Mouse (Mus musculus): Measurements from ENCODE around the gene Vapa.

Gene Vapa

DNA sequence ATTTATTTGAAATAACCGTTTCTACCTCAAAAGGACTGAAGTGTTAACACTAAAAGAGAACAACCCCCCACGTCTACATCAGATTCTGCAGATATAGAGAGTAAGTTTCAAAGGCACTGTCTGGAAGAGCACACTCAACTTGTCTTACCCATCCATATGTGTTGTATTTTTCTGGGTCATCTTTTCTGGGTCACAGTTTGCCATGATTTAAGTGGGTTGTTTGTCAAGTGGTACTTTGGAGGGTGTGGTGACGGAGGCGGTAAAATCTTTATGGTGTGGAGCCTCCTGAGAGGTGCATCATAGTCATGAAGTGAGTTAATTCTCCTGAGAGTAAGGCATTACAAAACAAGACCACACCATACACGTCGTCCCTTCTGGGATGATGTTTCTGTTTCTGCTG, 12.2 kb upstream of the Vapa start:
- no peak for DNase-seq (ENCODE audit: low spot score in 2 of 2)

DNA sequence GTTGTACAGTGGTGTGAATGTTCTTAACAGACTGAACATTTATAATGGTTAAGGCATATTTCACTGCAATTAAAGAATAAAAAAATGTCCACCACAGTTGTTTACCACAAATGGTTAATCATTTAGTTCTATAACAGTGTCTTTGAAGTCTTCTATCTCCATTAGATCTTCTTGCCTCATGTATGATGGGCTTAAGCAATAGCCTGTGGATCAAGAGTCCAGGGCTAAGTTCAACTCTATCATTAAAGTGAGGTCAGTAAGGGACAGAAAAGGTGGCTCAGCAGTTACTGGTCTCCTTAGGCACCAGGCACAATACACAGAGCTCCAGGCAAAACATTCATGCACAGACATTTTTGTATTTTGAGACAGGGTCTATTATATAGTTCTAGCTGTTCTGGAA, 9.8 kb upstream of the Vapa start:
- DNase-seq (ENCODE audit: low spot score in 2 of 2) = no peak

DNA sequence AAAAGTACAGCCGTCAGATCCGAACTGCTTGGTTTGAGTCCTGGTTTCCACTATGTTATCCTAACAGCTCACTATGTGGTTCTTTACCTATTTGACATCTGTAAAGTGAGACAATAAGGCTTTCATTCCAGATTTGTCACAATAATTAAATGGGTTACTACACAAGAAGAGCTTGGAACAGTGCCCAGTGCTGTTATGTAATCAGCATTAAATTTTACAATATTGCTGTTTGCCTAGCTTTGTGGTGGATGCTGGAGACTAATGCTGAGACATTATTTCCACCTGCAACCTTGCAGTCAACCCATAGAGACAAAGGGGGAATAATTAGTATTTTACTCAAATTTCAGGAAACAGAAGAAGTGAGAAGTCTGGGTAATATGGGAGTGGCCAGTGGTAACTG, 5.1 kb upstream of the Vapa start:
- no peak for DNase-seq (ENCODE audit: low spot score in 2 of 2)

DNA sequence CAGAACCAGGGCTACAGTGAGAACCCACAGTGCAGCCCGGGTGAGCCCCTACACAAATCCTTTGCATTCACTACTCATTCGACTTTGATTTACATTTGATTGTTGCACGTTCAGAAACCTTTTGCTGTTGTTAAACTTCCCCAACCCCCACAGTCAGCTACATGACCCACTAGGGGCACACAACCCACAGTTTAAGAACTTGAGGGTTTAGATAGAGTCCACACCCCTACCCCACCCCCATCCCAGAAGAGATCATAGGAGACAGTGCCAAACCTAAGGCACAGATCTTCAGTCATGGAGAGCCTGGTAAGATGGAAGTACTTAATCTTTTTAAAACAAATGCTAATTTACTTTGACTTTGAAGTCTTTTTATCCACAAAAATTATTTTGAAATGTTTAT, 2.3 kb upstream of the Vapa start:
- no peak for DNase-seq (ENCODE audit: low spot score in 2 of 2)

DNA sequence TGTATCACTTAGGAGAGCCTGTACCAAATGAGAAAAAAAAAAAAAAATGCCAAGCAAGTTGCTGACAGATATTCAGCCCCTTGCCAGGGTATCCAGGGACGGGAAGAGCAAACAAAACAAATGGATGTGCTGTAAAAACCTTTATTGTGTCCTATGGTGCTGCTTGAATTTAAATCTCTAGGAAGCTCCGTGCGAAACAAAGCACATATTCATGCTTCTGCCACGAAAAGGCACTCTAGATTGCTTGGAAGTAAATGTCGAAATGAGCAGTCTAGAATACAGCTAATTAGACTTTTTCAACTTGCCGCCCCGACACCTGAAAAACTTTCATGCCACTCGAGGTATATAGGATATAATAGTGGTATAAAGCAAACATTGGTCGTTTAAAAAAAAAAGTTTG, 1.1 kb upstream of the Vapa start:
- DNase-seq (ENCODE audit: low spot score in 2 of 2) = no peak

DNA sequence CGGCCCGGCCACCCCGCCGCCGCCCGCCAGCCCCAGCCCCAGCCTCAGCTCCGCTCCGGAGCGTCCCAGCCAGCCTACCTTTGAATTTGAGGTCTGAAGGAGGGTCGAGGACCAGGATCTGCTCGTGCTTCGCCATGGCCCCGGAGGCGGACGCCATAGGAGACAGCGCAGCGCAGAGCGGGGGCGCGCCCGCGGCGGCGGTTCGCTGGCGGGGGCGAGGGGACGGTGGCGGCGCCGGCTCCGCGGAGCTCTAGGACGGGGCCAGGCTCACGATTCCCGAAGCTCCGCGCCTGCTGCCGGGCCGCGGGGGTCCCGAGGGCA, 253 bp downstream of the Vapa start:
- DNase-seq (ENCODE audit: low spot score in 2 of 2) = no peak

DNA sequence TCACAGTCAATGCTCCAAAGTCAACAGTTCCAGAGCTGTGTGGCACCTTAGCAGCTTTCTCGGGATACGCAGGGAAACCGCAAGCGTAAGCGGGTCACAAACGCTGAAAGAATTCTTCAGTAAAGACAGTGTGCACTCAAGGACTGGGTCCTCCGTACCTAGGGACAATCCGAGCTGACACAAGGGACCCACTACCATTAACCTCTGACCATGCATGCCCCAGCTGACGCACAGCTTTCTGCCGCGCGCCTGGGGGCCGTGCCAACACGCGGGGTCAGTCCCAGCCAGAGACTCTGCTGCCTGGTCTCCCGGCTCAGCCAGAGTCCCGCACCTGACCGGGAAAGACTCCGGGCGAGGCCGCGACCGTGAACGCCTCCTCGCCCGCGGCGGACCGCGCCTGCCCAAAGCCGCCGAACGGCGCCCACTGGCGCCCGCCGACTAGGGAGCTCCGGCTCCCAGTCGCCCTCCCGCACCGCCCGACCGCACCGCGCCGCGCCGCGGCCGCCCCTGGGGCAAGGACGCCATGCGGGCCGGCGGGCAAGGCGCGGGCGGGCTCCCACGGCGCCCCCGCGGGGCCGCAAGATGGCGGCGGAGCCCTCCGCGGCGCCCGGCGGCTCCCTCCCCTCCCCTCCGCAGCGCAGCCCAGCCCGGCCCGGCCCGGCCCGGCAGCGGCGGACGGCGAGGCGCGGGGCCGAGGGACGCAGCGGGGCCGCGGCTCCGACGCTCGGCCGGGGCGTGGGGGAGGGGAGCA, 789 bp downstream of the Vapa start:
- peak in 1 of 2 experiments; percentile 41 for DNase-seq (ENCODE audit: low spot score in 2 of 2)

DNA sequence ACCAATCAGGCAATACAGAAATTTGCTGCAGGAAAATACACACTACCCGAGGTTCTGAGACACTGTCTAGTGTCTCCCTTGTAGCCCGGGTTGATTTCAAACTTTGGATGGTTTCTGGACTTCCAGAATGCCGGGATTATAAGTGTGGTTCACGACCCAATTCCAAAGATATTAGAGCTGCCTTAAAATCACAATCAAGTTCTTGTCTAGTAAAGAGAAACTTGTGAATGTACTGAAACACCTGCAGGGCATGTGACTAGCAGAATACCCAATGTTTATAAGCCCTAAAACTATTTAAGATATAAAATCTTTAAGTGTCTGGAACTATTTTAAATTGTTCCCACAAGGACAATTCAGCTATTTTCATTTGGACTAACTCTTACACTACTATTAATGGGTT, 1.6 kb downstream of the Vapa start:
- DNase-seq (ENCODE audit: low spot score in 2 of 2) = no peak

DNA sequence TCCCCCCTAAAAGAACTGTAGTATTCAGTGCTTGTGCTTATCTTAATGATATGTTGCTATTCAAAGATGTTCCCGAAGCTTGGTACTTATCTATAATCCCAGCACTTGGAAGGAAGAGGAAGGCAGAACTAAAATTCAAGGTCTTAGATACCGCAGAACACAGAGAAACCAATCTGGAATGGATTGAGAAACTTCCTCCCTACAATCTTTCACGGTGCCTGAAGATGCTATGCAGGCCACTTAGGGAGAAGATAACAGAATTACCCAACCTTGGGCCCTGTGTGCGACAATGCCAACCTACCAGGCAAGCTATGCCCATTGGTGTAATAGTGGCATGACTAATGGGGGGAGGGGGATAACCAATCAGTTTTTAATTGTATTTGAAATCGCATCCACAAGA, 4.6 kb downstream of the Vapa start:
- no peak for DNase-seq (ENCODE audit: low spot score in 2 of 2)

DNA sequence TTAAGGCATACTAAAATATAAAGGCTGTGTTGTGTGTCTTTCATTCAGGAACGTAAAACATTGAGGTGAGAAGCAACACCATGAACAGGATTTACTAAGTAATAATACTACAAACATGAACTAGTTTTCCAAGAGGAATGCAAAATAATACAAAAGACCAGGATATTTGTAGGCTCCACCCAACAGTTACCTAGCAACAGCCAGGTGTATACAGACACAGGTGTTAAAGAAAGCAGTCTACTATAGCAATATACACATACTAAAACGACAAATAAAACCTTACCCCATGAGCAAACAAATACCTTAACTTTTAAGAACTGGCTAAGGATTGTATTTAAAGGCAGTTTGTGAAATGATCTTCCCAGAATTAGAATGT, 5.1 kb downstream of the Vapa start:
- no peak for DNase-seq (ENCODE audit: low spot score in 2 of 2)

DNA sequence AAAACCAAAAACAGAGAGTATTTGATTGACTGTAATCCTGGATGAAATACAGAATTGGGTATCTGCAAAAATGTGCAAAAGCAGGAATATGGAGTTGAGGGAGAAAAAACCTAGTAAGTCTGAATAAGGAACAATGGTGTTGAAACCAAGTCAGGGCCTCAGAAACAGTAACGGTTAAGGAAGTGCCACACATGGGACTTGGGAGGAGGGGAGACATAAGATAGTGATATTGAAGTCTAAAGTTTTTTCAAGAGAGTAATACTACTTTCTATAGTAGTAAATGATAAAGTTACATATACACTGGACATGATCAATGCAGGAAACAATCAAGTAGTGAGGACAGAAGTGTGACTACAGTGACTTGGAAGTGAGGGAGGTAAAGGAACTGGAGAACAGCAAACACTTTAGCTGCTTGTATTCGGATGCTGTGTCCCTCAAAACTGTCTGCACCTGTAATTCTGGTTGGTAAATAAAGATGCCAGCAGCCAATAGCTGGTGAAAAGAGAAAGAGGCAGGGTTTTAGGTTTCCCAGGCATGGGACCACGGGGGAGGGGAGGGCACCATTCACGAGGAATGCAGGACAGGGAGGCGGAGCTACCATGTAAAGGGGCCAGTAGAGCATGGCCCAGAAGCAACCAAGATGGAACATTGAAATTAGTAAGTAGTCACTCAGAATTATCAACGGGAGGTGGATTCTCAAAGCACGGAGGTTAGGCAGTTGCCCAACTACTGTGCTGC, 5.6 kb downstream of the Vapa start:
- DNase-seq (ENCODE audit: low spot score in 2 of 2) = no peak

DNA sequence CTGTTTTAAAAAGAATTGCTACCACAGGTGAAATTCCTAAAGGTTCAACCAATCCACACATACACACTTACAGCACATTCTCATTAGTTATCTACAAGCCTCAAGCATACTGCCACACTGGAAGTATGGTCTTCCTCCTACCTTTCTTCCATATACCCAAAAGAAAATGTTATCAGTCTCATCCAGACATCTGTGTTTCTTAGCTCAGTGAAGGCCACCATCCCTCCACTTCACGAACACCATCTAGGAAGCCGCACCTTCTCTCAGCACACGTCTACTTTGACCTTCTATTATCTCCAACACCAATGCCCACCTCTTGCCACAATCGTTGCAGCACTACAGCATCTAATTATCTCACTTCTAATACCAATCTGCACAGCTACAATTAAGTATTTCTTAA, 7.3 kb downstream of the Vapa start:
- no peak for DNase-seq (ENCODE audit: low spot score in 2 of 2)

DNA sequence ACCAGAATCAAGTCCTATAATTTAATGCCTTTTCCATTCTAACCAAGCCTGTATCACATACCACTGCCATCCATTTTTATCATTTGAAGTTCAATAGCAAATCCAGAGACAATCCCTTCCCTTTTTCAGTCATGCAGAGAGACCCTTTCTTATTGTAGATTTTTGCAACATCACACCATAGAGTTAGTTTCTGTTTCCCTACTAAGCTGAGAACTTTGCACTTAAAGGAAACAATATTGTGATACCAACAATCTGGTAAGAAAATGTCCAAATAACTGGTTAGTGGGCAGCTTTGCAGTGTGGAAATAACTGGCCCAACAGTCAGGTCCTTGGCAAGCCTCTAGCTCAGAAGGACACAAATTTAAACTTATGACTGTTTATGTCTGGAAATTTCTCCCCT, 8.5 kb downstream of the Vapa start:
- no peak for DNase-seq (ENCODE audit: low spot score in 2 of 2)

DNA sequence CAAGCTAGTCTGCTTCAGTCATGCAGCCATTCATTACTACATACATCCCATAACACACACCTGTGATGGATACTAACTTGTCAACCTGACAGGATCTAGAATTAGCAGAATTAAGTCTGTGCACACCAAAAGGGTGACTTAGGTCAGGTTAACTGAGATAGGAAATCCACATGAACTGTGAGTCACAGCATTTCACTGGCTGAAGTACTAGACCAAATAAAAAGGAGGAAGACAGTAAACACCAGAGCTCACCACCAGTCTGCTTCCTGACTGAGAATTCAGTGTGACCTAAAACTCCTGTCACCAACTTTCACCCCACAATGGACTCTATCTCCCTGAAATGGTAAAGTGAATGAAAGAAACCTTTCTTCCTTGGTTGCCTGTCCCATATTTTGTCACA, 9.0 kb downstream of the Vapa start:
- no peak for DNase-seq (ENCODE audit: low spot score in 2 of 2)

DNA sequence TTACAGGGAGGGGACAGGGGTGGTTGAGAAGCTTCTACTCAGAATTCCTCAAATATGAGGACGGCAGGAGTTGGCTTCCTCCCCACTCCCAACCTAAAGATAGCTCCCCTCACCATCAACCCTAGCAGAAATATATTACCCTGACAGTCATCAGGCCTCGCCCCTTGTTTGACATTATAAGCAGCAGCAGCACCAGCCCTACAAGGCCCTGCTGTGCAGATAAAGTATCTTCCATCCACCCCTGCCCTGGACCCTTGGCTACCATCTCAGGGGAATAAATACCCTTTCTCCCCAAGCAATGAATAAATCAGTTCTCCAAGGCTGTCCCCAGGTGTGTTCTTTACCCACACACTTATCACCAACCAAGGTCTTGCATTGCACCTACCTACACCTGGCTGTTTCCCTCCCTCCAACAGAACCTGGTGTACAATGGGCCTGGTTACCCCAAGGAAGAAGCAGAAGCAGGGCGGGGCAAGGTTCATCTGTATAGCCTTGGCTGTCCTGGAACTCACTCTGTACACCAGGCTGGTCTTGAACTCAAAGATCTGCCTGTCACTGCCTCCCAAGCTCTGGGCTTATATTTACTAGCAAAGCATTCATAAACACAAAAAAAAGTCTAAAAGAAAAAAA, 15.4 kb downstream of the Vapa start:
- no peak for DNase-seq (ENCODE audit: low spot score in 2 of 2)

DNA sequence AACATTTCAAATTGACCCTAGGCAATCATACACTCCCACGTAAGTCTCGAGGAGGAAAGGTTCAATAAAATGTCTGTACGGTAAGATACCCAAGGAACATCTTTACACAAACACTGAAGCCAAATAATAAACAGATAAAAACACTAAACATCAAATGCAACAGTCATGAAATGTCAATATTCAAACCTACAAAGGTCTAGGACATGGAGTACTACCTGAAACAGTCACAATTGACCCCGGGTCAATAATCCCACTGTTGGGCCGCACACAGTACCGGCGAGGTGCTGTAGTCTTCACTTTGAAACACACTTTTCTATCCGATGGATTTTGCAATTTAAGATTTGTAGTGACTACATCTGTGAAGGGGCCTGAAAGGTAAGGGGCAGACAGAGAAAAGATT, 18.7 kb downstream of the Vapa start:
- DNase-seq (ENCODE audit: low spot score in 2 of 2) = no peak

DNA sequence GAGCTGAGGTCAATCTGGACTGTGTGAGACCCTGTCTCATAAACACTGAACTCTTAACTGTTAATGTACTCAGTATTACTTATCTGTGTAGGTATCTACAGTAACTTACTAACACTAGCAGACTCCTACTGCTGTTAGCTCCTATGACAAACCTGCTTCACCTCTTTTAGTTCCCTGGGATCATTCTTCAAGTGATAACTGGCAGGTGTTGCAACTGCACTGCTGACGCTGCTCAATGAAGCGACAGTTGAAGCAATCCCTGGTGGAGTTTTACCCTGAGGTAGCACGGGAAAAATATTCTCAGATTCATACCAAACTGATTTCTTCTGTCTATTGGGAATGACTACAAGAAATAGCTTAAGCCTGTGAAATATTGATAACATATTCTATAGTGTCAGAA, 26.5 kb downstream of the Vapa start:
- no peak for DNase-seq (ENCODE audit: low spot score in 2 of 2)

DNA sequence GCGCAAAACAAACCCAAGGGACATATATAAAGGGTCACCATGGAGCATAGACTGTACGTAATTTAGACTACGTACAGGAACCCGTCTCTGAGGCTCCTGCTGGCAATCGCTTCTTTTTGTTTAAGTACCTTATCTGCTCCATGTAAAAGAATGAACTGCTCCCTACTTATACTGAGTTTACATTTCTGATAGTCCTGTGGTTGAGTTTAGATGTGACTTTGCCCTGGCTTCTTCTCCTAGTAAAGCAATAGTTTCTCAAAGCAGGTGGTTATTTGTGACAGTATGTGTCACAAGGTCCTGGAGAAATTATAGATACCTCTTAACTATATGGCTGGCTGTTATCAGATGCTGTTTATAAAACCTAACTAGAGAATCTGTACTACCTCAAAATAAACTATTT, 31.9 kb downstream of the Vapa start:
- DNase-seq (ENCODE audit: low spot score in 2 of 2) = no peak

DNA sequence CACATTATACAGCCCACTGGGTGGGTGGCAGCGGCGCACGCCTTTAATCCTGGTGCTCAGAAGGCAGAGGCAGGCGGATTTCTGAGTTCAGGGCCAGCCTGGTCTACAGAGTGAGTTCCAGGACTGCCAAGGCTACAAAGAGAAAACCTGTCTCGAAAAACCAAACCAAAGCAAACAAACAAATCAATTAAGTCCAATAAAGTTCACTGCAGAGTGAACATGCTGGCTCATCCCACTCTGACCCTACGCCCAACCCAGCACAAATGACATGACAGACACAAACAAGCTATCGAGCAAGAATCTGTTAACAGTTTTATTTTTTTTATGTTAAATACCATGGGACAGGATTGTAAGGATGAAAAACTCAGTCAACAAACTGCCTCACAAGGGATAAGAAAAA, 33.6 kb downstream of the Vapa start:
- no peak for DNase-seq (ENCODE audit: low spot score in 2 of 2)

DNA sequence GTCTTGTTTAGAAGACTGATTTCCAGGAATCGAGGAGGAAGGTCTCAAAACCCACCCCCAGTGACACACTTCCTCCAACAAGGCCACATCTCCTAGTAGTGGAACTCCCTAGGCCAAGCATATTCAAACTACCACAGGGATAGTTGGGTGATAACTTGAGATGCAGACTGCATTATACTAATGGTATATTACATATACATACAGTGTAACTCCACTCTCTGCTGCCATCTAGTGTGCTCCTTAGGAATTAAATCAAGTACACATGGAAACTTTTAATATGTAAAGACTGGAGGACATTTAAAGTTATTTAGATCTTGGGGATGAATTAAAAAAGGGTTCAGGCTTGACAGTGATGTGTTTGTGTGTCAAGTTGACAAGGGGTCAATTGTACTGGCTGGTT, 38.0 kb downstream of the Vapa start:
- DNase-seq (ENCODE audit: low spot score in 2 of 2) = no peak

DNA sequence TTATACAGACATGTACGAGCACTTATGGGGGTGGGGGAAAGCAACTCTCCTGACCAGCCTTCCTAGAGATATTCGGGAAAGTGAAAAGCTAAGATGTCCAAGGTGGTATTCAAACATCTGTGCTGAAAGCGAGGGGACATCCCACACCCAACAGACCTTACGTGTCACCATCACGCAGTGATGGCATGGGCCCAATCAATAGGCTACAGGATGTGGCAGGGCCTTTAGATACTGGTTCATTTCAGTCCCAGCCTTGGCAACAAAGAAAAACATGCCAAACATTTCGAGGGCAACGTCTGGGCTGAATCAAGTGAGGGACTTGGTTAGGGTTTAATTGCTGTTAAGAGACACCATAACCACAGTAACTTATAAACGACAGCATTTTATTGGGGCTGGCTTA, 38.5 kb downstream of the Vapa start:
- no peak for DNase-seq (ENCODE audit: low spot score in 2 of 2)

DNA sequence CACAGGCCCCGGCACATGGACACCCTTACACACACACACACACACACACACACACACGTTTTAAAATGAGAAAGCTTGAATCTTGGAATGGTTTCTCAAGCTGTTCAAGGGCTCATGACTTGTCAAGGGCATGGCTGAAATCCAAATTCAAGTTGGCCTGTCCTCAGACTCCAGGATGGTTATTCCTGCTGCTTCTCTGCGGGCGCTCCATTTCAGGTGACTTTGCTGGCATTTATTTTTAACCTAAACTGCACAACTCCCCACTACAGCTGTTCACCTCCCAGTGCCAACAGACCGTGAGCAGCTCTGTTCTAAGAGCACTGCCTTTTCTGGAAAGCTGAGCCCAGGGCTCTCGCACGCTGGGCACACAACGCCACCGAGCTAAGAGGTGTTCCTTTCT, 41.5 kb downstream of the Vapa start:
- no peak for DNase-seq (ENCODE audit: low spot score in 2 of 2)

DNA sequence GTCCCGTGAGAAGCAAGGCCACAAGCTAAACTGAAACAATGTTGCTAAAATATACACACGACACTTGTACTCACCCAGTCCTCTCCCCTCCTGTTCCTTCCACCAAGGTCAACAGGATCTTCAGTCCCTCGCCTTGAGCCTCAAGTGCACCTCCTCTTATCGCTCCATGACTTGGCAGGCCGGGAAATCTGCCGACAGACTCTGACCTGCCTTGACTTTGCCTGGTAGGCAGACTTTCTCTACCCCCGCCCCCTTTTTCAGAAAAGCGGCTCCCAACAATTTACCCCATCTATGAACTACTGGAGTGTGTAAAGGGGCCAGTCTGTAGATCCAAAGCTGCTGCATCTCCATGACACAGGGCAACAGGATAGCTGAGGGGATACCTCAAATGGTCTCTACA, 41.9 kb downstream of the Vapa start:
- DNase-seq (ENCODE audit: low spot score in 2 of 2) = no peak

DNA sequence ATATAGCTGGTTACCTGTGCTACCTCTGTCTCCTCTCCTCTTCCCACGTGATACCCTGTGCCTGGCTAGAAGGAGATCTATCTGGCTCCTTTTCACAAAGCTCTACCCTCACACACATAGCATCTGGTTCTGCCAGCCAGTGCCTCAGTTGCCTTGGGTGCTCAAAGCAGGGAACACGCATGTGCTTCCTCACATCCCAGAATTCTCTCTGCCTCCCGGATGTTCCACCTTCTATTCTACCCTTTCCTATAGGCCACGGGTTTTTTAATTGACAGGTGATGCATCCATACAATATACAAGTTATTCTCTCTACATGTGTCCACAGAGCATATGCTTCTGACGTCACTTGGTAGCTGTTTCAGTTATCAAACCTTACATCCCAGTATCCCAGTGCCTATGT, 49.2 kb downstream of the Vapa start:
- no peak for DNase-seq (ENCODE audit: low spot score in 2 of 2)
